Comparison of ENCODE assay signal across 22 mouse cellular contexts in the genomic region with DNA sequence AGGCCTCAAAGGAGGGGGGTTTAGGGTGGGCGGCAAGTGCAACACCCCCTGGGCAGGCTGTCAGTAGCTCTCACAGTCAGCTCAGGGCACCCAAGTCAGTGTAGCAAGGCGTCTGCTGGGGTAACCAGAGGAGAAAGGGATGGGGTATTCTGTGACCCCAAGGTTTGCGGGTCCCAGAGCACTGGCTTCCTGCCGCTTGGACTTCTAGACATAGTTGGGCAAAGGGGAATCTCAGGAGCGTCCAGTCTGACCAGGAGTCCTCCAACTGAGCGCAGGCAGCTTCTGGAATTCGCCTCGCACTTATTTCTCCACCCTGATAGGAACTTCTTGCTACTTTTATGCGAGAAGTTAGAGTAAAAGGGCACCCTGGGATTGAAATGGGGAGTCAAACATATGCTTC. TPM values are rescaled to one million over a fixed set of nuclear protein-coding genes. Genes with fewer than 3 reads are reported as not detected.
DNase-seq lines count a peak whose midpoint lies in the region; ATAC-seq and TF ChIP-seq lines count a peak whose summit lies in the region.
"Had no signal": no experiment of that assay in that cellular context is flagged by ENCODE, and none has a peak within 500 bp of the region (broad histone marks: within the 10 kb centered on the region; RNA-seq: fewer than 3 reads in every experiment).

No protein-coding gene starts in this region.

- no peak for ATAC-seq in heart, embryonic 13.5 days (ENCODE audit: extremely low read depth, insufficient number of reproducible peaks, low FRiP score, low TSS enrichment)
- no peak for ATAC-seq in kidney, embryonic 16.5 days (ENCODE audit: low FRiP score, low TSS enrichment)
- no peak for ATAC-seq in stomach, embryonic 14.5 days (ENCODE audit: insufficient number of reproducible peaks, insufficient read depth, low FRiP score, low read depth)
- no peak for ATAC-seq in stomach, postnatal 0 days (ENCODE audit: low FRiP score, low TSS enrichment)
- no peak for ATAC-seq in erythroblast, adult 5-6 weeks (replicated peaks; ENCODE audit: low FRiP score, poor library complexity, severe bottlenecking)
- ATAC-seq: CD4-positive, CD25-positive, alpha-beta regulatory T cell, adult 4 months; forebrain, embryonic 15.5 days; intestine, embryonic 15.5 days had no signal

- H3K4me2 ChIP-seq in heart, embryonic 13.5 days: peak overlapping the region; percentile 67
- peak overlapping the region; percentile 69 for H3K4me2 ChIP-seq in kidney, embryonic 16.5 days (replicated peaks; ENCODE audit: low read depth, low read length)
- peak overlapping the region; percentile 37; the same call in 1 of the 2 replicates for H3K4me2 ChIP-seq in stomach, embryonic 14.5 days (replicated peaks; ENCODE audit: low read depth, low read length)
- H3K4me2 ChIP-seq in stomach, postnatal 0 days (replicated peaks; ENCODE audit: low read depth): no peak overlapping the region
- H3K4me2 ChIP-seq: forebrain, embryonic 15.5 days; intestine, embryonic 15.5 days; liver, embryonic 15.5 days; midbrain, embryonic 12.5 days had no signal

- no peak for DNase-seq in heart, adult 8-10 months (ENCODE audit: low spot score)
- no peak for DNase-seq in kidney, adult 11 months
- DNase-seq in stomach, postnatal 0 days (ENCODE audit: low spot score): no peak
- DNase-seq: adrenal gland, adult 2 months; cerebellum, adult 18-20 months; gastrocnemius, adult 2 months; layer of hippocampus, postnatal 36 days; lung, postnatal 14 days; right cerebral cortex, postnatal 14 days had no signal

- peak overlapping the region; percentile 58 for H3K4me3 ChIP-seq in heart, embryonic 13.5 days
- peak overlapping the region; percentile 76 for H3K4me3 ChIP-seq in kidney, embryonic 16.5 days (ENCODE audit: low read length)
- H3K4me3 ChIP-seq in stomach, embryonic 14.5 days (ENCODE audit: low read depth, low read length): peak overlapping the region; percentile 13; the same call in 1 of the 2 replicates
- no peak overlapping the region for H3K4me3 ChIP-seq in stomach, postnatal 0 days (ENCODE audit: low read depth, low read length)
- H3K4me3 ChIP-seq: forebrain, embryonic 15.5 days; gastrocnemius, adult 2 months; intestine, embryonic 15.5 days; liver, embryonic 15.5 days; midbrain, embryonic 12.5 days had no signal

- WGBS in heart, embryonic 13.5 days: 5% methylated on average over 9 of the region's 9 CpGs
- WGBS in kidney, embryonic 16.5 days: 9% methylated on average over 9 of the region's 9 CpGs
- 6% methylated on average over 9 of the region's 9 CpGs for WGBS in stomach, embryonic 14.5 days
- WGBS in stomach, postnatal 0 days: 3% methylated on average over 9 of the region's 9 CpGs

- H3K9me3 ChIP-seq in heart, embryonic 13.5 days: no peaks in the 10 kb centered on the region
- H3K9me3 ChIP-seq in kidney, embryonic 16.5 days (ENCODE audit: low read length): no peaks in the 10 kb centered on the region
- H3K9me3 ChIP-seq in stomach, embryonic 14.5 days (ENCODE audit: control insufficient read depth, low read depth, low read length): no peaks in the 10 kb centered on the region
- no peaks in the 10 kb centered on the region for H3K9me3 ChIP-seq in stomach, postnatal 0 days (ENCODE audit: control insufficient read depth, low read length)
- H3K9me3 ChIP-seq: forebrain, embryonic 15.5 days; intestine, embryonic 15.5 days; liver, embryonic 15.5 days; midbrain, embryonic 12.5 days had no signal

- peaks cover 97% of the 10 kb centered on the region for H3K27me3 ChIP-seq in heart, embryonic 13.5 days (replicated peaks)
- peaks cover 47% of the 10 kb centered on the region for H3K27me3 ChIP-seq in kidney, embryonic 16.5 days (ENCODE audit: insufficient read depth, low read length)
- peaks cover 63% of the 10 kb centered on the region for H3K27me3 ChIP-seq in stomach, embryonic 14.5 days (ENCODE audit: control insufficient read depth, insufficient read depth, low read length)
- peaks cover 37% of the 10 kb centered on the region for H3K27me3 ChIP-seq in stomach, postnatal 0 days (ENCODE audit: control insufficient read depth, insufficient read depth, low read length)

- TF ChIP-seq CTCF in stomach, postnatal 0 days (IDR thresholded peaks at IDR 0.05; ENCODE audit: low read depth): no peak

- no peak overlapping the region for H3K27ac ChIP-seq in heart, embryonic 13.5 days (replicated peaks)
- peak overlapping the region; percentile 80 for H3K27ac ChIP-seq in kidney, embryonic 16.5 days (ENCODE audit: low read length)
- peak overlapping the region; percentile 21; the same call in 1 of the 2 replicates for H3K27ac ChIP-seq in stomach, embryonic 14.5 days (ENCODE audit: low read length)
- H3K27ac ChIP-seq in stomach, postnatal 0 days (replicated peaks): no peak overlapping the region
- H3K27ac ChIP-seq: forebrain, embryonic 15.5 days; gastrocnemius, adult 2 months; intestine, embryonic 15.5 days; liver, embryonic 15.5 days; midbrain, embryonic 12.5 days had no signal

- H3K36me3 ChIP-seq in heart, embryonic 13.5 days: no peaks in the 10 kb centered on the region
- H3K36me3 ChIP-seq in kidney, embryonic 16.5 days (ENCODE audit: insufficient read depth, low read length): no peaks in the 10 kb centered on the region
- no peaks in the 10 kb centered on the region for H3K36me3 ChIP-seq in stomach, embryonic 14.5 days (ENCODE audit: control insufficient read depth, insufficient read depth, low read length)
- no peaks in the 10 kb centered on the region for H3K36me3 ChIP-seq in stomach, postnatal 0 days (ENCODE audit: control insufficient read depth, insufficient read depth, low read length)
- H3K36me3 ChIP-seq: forebrain, embryonic 15.5 days; intestine, embryonic 15.5 days; liver, embryonic 15.5 days; midbrain, embryonic 12.5 days had no signal

- peak overlapping the region; percentile 62; the same call in 1 of the 2 replicates for H3K9ac ChIP-seq in heart, embryonic 13.5 days
- H3K9ac ChIP-seq in kidney, embryonic 16.5 days (replicated peaks; ENCODE audit: low read length): peak overlapping the region; percentile 85
- H3K9ac ChIP-seq in stomach, embryonic 14.5 days (replicated peaks; ENCODE audit: low read depth, low read length): no peak overlapping the region
- H3K9ac ChIP-seq in stomach, postnatal 0 days (ENCODE audit: low read length): no peak overlapping the region
- H3K9ac ChIP-seq: forebrain, embryonic 15.5 days; intestine, embryonic 15.5 days; liver, embryonic 15.5 days; midbrain, embryonic 12.5 days had no signal

- TF ChIP-seq EP300 in stomach, postnatal 0 days (optimal IDR thresholded peaks at IDR 0.05): no peak

- peaks cover 29% of the 10 kb centered on the region for H3K4me1 ChIP-seq in heart, embryonic 13.5 days
- H3K4me1 ChIP-seq in kidney, embryonic 16.5 days (ENCODE audit: insufficient read depth, low read length): peaks cover 45% of the 10 kb centered on the region
- 0 out of 2 replicates have a peak, but pooled peaks cover 12% of the 10 kb centered on the region for H3K4me1 ChIP-seq in stomach, embryonic 14.5 days (ENCODE audit: control insufficient read depth, insufficient read depth, low read length)
- H3K4me1 ChIP-seq in stomach, postnatal 0 days (replicated peaks; ENCODE audit: control insufficient read depth, insufficient read depth): no peaks in the 10 kb centered on the region

RNA-seq across cellular contexts. Expression of a gene that starts 2.4 kb away (rescaled TPM):
- polyA plus RNA-seq in heart, embryonic 13.5 days (2015; fragmentation: Nextera tagmentation; extraction: Ambion mirVana): 22.2 and 26.1 TPM in 2 replicates
- total RNA-seq in heart, adult 8-10 months (2022): 1 to 10 TPM; 4.7 to 8.3 (median 5.3) TPM
- polyA plus RNA-seq in kidney, embryonic 16.5 days (2015; fragmentation: Nextera tagmentation; extraction: Ambion mirVana): 124 and 142 TPM in 2 replicates
- 18.6 and 23.9 TPM in 2 replicates for polyA plus RNA-seq in stomach, embryonic 14.5 days (2014; fragmentation: Nextera tagmentation; extraction: Ambion mirVana)
- polyA plus RNA-seq in stomach, postnatal 0 days (2015; fragmentation: Nextera tagmentation; extraction: Ambion mirVana): 3.6 and 5.0 TPM in 2 replicates
- total RNA-seq in erythroblast, adult 5-6 weeks (2015; ENCODE audit: low replicate concordance): not detected in 2 replicates
- total RNA-seq in erythroblast, adult 5-6 weeks (2017; ENCODE audit: low replicate concordance): not detected in 2 replicates
- total RNA-seq: gastrocnemius, adult 2 months; hematopoietic stem cell, adult 5-6 weeks; layer of hippocampus, postnatal 36 days; MEL had no signal
- polyA plus RNA-seq: CD4-positive, CD25-positive, alpha-beta regulatory T cell, adult 4 months; forebrain, embryonic 15.5 days had no signal

RNA-seq across cellular contexts. Expression of a gene that starts 32.1 kb away (rescaled TPM):
- not detected in 2 replicates for polyA plus RNA-seq in heart, embryonic 13.5 days (2015; fragmentation: Nextera tagmentation; extraction: Ambion mirVana)
- total RNA-seq in heart, adult 8-10 months (2022): not detected
- polyA plus RNA-seq in kidney, embryonic 16.5 days (2015; fragmentation: Nextera tagmentation; extraction: Ambion mirVana): not detected in 2 replicates
- polyA plus RNA-seq in stomach, embryonic 14.5 days (2014; fragmentation: Nextera tagmentation; extraction: Ambion mirVana): not detected in 2 replicates
- not detected in 2 replicates for polyA plus RNA-seq in stomach, postnatal 0 days (2015; fragmentation: Nextera tagmentation; extraction: Ambion mirVana)
- total RNA-seq in erythroblast, adult 5-6 weeks (2015; ENCODE audit: low replicate concordance): not detected in 2 replicates
- total RNA-seq in erythroblast, adult 5-6 weeks (2017; ENCODE audit: low replicate concordance): not detected in 2 replicates
- total RNA-seq: adrenal gland, adult 2 months; gastrocnemius, adult 2 months; hematopoietic stem cell, adult 5-6 weeks; layer of hippocampus, postnatal 36 days; left cerebral cortex, postnatal 36 days; MEL had no signal
- polyA plus RNA-seq: adrenal gland, adult 2 months; brain, embryonic 14.5 days; CD4-positive, CD25-positive, alpha-beta regulatory T cell, adult 4 months; forebrain, embryonic 15.5 days; intestine, embryonic 15.5 days; liver, embryonic 15.5 days; midbrain, embryonic 12.5 days had no signal

Comparison
In these comparisons a context has a peak if more than half of its experiments do, and no peak if none do; other contexts are left out.
1. H3K27ac ChIP-seq: peak in kidney, embryonic 16.5 days (single experiment) and stomach, embryonic 14.5 days (single experiment); none in heart, embryonic 13.5 days (single experiment) and stomach, postnatal 0 days (single experiment).
2. H3K9ac ChIP-seq: peak in heart, embryonic 13.5 days (single experiment) and kidney, embryonic 16.5 days (single experiment); none in stomach, embryonic 14.5 days (single experiment) and stomach, postnatal 0 days (single experiment).